16 mouse cellular contexts compared by ENCODE assay signal in the genomic region with DNA sequence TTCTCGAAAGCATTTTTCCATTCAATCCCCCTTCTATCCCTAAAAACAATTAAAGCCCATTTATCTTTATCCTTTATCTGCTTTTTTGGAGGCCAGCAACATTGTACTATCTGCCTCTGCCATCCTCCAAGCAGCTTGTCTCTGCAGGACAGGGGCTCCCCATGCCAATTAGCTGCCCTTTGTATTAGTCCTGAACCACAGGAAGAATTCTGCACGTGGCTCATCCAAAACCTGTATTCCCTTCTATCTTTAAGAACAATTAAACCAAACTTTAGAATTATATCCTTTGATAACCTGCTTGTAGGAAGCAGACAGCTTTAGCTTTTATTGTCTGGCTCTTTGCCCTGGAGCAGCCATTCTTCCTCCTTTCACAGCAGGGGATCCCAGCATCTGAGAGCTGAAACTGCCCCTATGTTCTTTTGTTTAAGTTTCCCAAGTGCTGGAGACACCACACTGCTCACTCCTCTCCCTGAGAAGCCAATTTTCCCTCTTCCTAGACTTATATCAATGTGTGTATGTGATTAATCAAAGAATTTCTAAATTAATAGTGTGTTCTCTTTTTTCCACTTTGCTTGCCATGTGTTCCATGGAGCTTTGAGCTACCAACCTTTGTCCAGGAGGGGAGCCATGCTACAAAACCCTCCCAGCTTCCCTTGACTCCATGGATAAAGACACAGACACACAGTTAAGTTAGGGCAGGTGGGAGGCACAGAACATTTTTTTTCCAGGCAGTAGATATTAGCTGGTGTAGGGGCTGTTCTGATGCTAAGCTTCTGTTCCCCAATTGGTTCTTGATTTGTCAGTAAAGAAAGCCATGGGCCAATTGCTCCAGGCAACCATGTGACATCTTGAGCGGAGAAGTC.
DNase-seq lines count a peak whose midpoint lies in the region; ATAC-seq and TF ChIP-seq lines count a peak whose summit lies in the region.
"Had no signal": no experiment of that assay in that cellular context is flagged by ENCODE, and none has a peak within 500 bp of the region (broad histone marks: within the 10 kb centered on the region; RNA-seq: fewer than 3 reads in every experiment).

No protein-coding gene starts in this region.

- no peak for ATAC-seq in forebrain, embryonic 16.5 days
- ATAC-seq in midbrain, embryonic 14.5 days (ENCODE audit: low FRiP score, low TSS enrichment): peak; percentile 48; the same call in 1 of the 2 replicates
- ATAC-seq in heart, embryonic 12.5 days (ENCODE audit: insufficient number of reproducible peaks, low FRiP score): no peak
- ATAC-seq: intestine, embryonic 15.5 days; lung, postnatal 0 days had no signal

- no peaks in the 10 kb centered on the region for H3K79me2 ChIP-seq in MEL (ENCODE audit: control insufficient read depth, insufficient read depth, low read length, poor library complexity)

- no peak for DNase-seq in forebrain, embryonic 10.5 days (ENCODE audit: extremely low spot score, low spot score)
- peak; percentile 25 for DNase-seq in MEL (ENCODE audit: low read depth, low spot score)
- peak; percentile 24 for DNase-seq in embryo, embryonic 11 days
- DNase-seq in midbrain, embryonic 14.5 days: peak; percentile 56
- DNase-seq in gastrocnemius, adult 8-10 months (ENCODE audit: low spot score in 2 of 2): no peak
- DNase-seq in thymus, postnatal 14 days: no peak
- DNase-seq: adrenal gland, postnatal 10 days; gastrocnemius, adult 2 months; kidney, postnatal 25 days; spleen, adult 18-20 months had no signal

- TF ChIP-seq CTCF in MEL (IDR thresholded peaks at IDR 0.05 in 2 of 3, conservative IDR thresholded peaks at IDR 0.05 in 1 of 3; ENCODE audit: control insufficient read depth in 1 of 3, insufficient read depth in 1 of 3, low read depth in 2 of 3, low read length in 3 of 3, poor library complexity in 1 of 3, severe bottlenecking in 1 of 3): no peak

- WGBS in forebrain, embryonic 10.5 days: 26% methylated on average over 3 of the region's 3 CpGs
- WGBS in forebrain, embryonic 16.5 days: 25% methylated on average over 3 of the region's 3 CpGs
- WGBS in midbrain, embryonic 14.5 days: 27% methylated on average over 3 of the region's 3 CpGs
- 50% methylated on average over 3 of the region's 3 CpGs for WGBS in heart, embryonic 12.5 days

- no peak for TF ChIP-seq EP300 in MEL (IDR thresholded peaks at IDR 0.05; ENCODE audit: low read depth in 1 of 2, low read length in 2 of 2)

- H3K9ac ChIP-seq in forebrain, embryonic 16.5 days (replicated peaks; ENCODE audit: low read depth, low read length): no peak overlapping the region
- no peak overlapping the region for H3K9ac ChIP-seq in MEL (ENCODE audit: control insufficient read depth, low read depth, low read length, poor library complexity, severe bottlenecking)
- H3K9ac ChIP-seq in midbrain, embryonic 14.5 days (replicated peaks; ENCODE audit: low read length): no peak overlapping the region
- no peak overlapping the region for H3K9ac ChIP-seq in heart, embryonic 12.5 days
- H3K9ac ChIP-seq: heart, embryonic 13.5 days; intestine, embryonic 15.5 days had no signal

- no peak for TF ChIP-seq POLR2A in MEL (IDR thresholded peaks at IDR 0.05; ENCODE audit: control insufficient read depth in 1 of 2, insufficient read depth in 1 of 2, low read depth in 1 of 2, low read length in 2 of 2, poor library complexity in 1 of 2)

- H3K27ac ChIP-seq in forebrain, embryonic 10.5 days: peak overlapping the region; percentile 48; the same call in 1 of the 2 replicates
- no peak overlapping the region for H3K27ac ChIP-seq in forebrain, embryonic 16.5 days (ENCODE audit: low read length)
- no peak overlapping the region for H3K27ac ChIP-seq in MEL (ENCODE audit: control insufficient read depth, low read depth, low read length)
- H3K27ac ChIP-seq in midbrain, embryonic 14.5 days (replicated peaks; ENCODE audit: low read depth, low read length): no peak overlapping the region
- no peak overlapping the region for H3K27ac ChIP-seq in heart, embryonic 12.5 days (ENCODE audit: poor library complexity, severe bottlenecking)
- H3K27ac ChIP-seq: gastrocnemius, adult 2 months; heart, embryonic 13.5 days; intestine, embryonic 15.5 days had no signal

- H3K27me3 ChIP-seq in forebrain, embryonic 10.5 days (ENCODE audit: poor library complexity, severe bottlenecking): no peaks in the 10 kb centered on the region
- no peaks in the 10 kb centered on the region for H3K27me3 ChIP-seq in forebrain, embryonic 16.5 days (replicated peaks; ENCODE audit: control insufficient read depth, insufficient read depth, low read length)
- H3K27me3 ChIP-seq in MEL (ENCODE audit: control insufficient read depth in 1 of 2, insufficient read depth in 2 of 2, low read length in 2 of 2): no peaks in the 10 kb centered on the region
- H3K27me3 ChIP-seq in midbrain, embryonic 14.5 days (ENCODE audit: control insufficient read depth, insufficient read depth, low read length): no peaks in the 10 kb centered on the region
- H3K27me3 ChIP-seq in heart, embryonic 12.5 days (replicated peaks): no peaks in the 10 kb centered on the region
- H3K27me3 ChIP-seq: heart, embryonic 13.5 days; intestine, embryonic 15.5 days had no signal

- H3K36me3 ChIP-seq in forebrain, embryonic 10.5 days (replicated peaks): no peaks in the 10 kb centered on the region
- H3K36me3 ChIP-seq in forebrain, embryonic 16.5 days (ENCODE audit: control insufficient read depth, insufficient read depth): no peaks in the 10 kb centered on the region
- H3K36me3 ChIP-seq in MEL (ENCODE audit: control insufficient read depth in 1 of 2, insufficient read depth in 2 of 2, low read length in 2 of 2): no peaks in the 10 kb centered on the region; a peak in 1 of 4 replicates
- H3K36me3 ChIP-seq in midbrain, embryonic 14.5 days (ENCODE audit: control insufficient read depth, insufficient read depth, low read length): no peaks in the 10 kb centered on the region
- H3K36me3 ChIP-seq in heart, embryonic 12.5 days: no peaks in the 10 kb centered on the region
- H3K36me3 ChIP-seq: heart, embryonic 13.5 days; intestine, embryonic 15.5 days had no signal

- H3K4me3 ChIP-seq in forebrain, embryonic 10.5 days: no peak overlapping the region
- H3K4me3 ChIP-seq in forebrain, embryonic 16.5 days (replicated peaks; ENCODE audit: low read length): no peak overlapping the region
- no peak overlapping the region for H3K4me3 ChIP-seq in MEL (ENCODE audit: control insufficient read depth in 1 of 2, insufficient read depth in 1 of 2, low read depth in 2 of 2, low read length in 2 of 2)
- H3K4me3 ChIP-seq in midbrain, embryonic 14.5 days (replicated peaks; ENCODE audit: low read depth, low read length): no peak overlapping the region
- H3K4me3 ChIP-seq in heart, embryonic 12.5 days: no peak overlapping the region
- H3K4me3 ChIP-seq: gastrocnemius, adult 2 months; heart, embryonic 13.5 days; intestine, embryonic 15.5 days had no signal

- TF ChIP-seq RAD21 in MEL (IDR thresholded peaks at IDR 0.05; ENCODE audit: low read depth, low read length): no peak

- H3K9me3 ChIP-seq in forebrain, embryonic 10.5 days: no peaks in the 10 kb centered on the region
- no peaks in the 10 kb centered on the region for H3K9me3 ChIP-seq in forebrain, embryonic 16.5 days (ENCODE audit: control insufficient read depth, low read length)
- H3K9me3 ChIP-seq in MEL (replicated peaks; ENCODE audit: insufficient read depth, low read length): no peaks in the 10 kb centered on the region
- no peaks in the 10 kb centered on the region for H3K9me3 ChIP-seq in midbrain, embryonic 14.5 days (ENCODE audit: control insufficient read depth, low read length)
- no peaks in the 10 kb centered on the region for H3K9me3 ChIP-seq in heart, embryonic 12.5 days (replicated peaks)
- H3K9me3 ChIP-seq: heart, embryonic 13.5 days; intestine, embryonic 15.5 days had no signal

- no peak overlapping the region for H3K4me2 ChIP-seq in forebrain, embryonic 16.5 days (ENCODE audit: low read length)
- H3K4me2 ChIP-seq in midbrain, embryonic 14.5 days (ENCODE audit: low read length): no peak overlapping the region
- no peak overlapping the region for H3K4me2 ChIP-seq in heart, embryonic 12.5 days
- H3K4me2 ChIP-seq: heart, embryonic 13.5 days; intestine, embryonic 15.5 days; liver, embryonic 11.5 days had no signal

- H3K4me1 ChIP-seq in forebrain, embryonic 10.5 days: peaks cover 14% of the 10 kb centered on the region
- H3K4me1 ChIP-seq in forebrain, embryonic 16.5 days (replicated peaks; ENCODE audit: control insufficient read depth, insufficient read depth, low read length): no peaks in the 10 kb centered on the region
- H3K4me1 ChIP-seq in MEL (ENCODE audit: control insufficient read depth in 1 of 2, insufficient read depth in 2 of 2, low read length in 2 of 2): peaks cover 0 to 2% of the 10 kb centered on the region in 2 experiments; a peak in 1 of 4 replicates
- H3K4me1 ChIP-seq in midbrain, embryonic 14.5 days (ENCODE audit: control insufficient read depth, insufficient read depth, low read length): no peaks in the 10 kb centered on the region
- H3K4me1 ChIP-seq in heart, embryonic 12.5 days (replicated peaks): no peaks in the 10 kb centered on the region
- H3K4me1 ChIP-seq: heart, embryonic 13.5 days; intestine, embryonic 15.5 days had no signal

TF ChIP-seq in MEL, 35 proteins besides CTCF, POLR2A, EP300 and RAD21:
- TF ChIP-seq ZMIZ1 (IDR thresholded peaks at IDR 0.05; ENCODE audit: low read depth, low read length) (no peak), TCF12 (IDR thresholded peaks at IDR 0.05; ENCODE audit: low read depth, low read length) (no peak), POLR2AphosphoS2 (IDR thresholded peaks at IDR 0.05; ENCODE audit: low read length) (no peak), MXI1 (IDR thresholded peaks at IDR 0.05; ENCODE audit: low read depth, low read length) (no peak), CHD2 (IDR thresholded peaks at IDR 0.05; ENCODE audit: low read length) (no peak), ZKSCAN1 (IDR thresholded peaks at IDR 0.05; ENCODE audit: low read depth, low read length) (no peak), ETS1 (IDR thresholded peaks at IDR 0.05; ENCODE audit: low read depth, low read length) (no peak), NELFE (IDR thresholded peaks at IDR 0.05; ENCODE audit: low read depth, low read length) (no peak), GABPA (IDR thresholded peaks at IDR 0.05; ENCODE audit: low read depth, low read length) (no peak), SMC3 (IDR thresholded peaks at IDR 0.05; ENCODE audit: low read depth, low read length) (no peak), MYC (IDR thresholded peaks at IDR 0.05; ENCODE audit: low read depth, low read length) (no peak), ZNF384 (IDR thresholded peaks at IDR 0.05; ENCODE audit: low read depth, low read length) (no peak)

Comparison
In these comparisons a context has a peak if more than half of its experiments do, and no peak if none do; other contexts are left out.
1. DNase-seq: peak in MEL (single experiment), embryo, embryonic 11 days (single experiment) and midbrain, embryonic 14.5 days (single experiment); none in forebrain, embryonic 10.5 days (single experiment), gastrocnemius, adult 8-10 months (0 of 2) and thymus, postnatal 14 days (single experiment).